Mouse (Mus musculus): ENCODE measurements around the gene Eps8l1. TPM values are rescaled to one million over a fixed set of nuclear protein-coding genes. Genes with fewer than 3 reads are reported as not detected.

The Eps8l1 gene
- total RNA-seq, 2 experiments from 2014 or later, result 2.6 to 3.0 TPM

Small RNAs within 50 kb of the gene (microRNA-seq; reads per million reads assigned to microRNA genes)
- gene Gm24605 (ENCODE audit: borderline number of aligned reads in 2 of 2), result 0 reads per million in 2 experiments

Other genes with a start within 250 kb of the Eps8l1 start
- gene Lilra5, start 222.9 kb upstream of the Eps8l1 start, total RNA-seq (2021), result 1 to 10 TPM; 3.3 to 5.4 TPM
- under 1 TPM; 0.26 to 0.27 TPM for gene Ncr1, start 123.0 kb upstream of the Eps8l1 start, total RNA-seq (2021)
- gene Gp6, start 62.9 kb upstream of the Eps8l1 start, total RNA-seq (2021), result under 1 TPM; 0.03 to 0.10 TPM
- 10 to 100 TPM; 22.0 to 26.1 TPM for gene Rdh13, start 15.0 kb upstream of the Eps8l1 start, total RNA-seq (2021)
- 10 to 100 TPM; 95.9 to 96.6 TPM for gene Ppp1r12c, start 41.0 kb downstream of the Eps8l1 start, total RNA-seq (2021)
- gene Tnnt1, start 55.7 kb downstream of the Eps8l1 start, total RNA-seq (2021), result 1 to 10 TPM in 1 of 2 experiments, under 1 TPM in 1; 0.50 to 1.4 TPM
- under 1 TPM in 1 of 2 experiments, not detected in 1; 0.66 TPM for gene Tnni3, start 63.6 kb downstream of the Eps8l1 start, total RNA-seq (2021)
- gene Dnaaf3, start 71.8 kb downstream of the Eps8l1 start, total RNA-seq (2021), result 1 to 10 TPM in 1 of 2 experiments, under 1 TPM in 1; 0.51 to 1.2 TPM
- 1 to 10 TPM; 7.0 to 7.5 TPM for gene Syt5, start 86.9 kb downstream of the Eps8l1 start, total RNA-seq (2021)
- gene Ptprh, start 143.4 kb downstream of the Eps8l1 start, total RNA-seq (2021), result not detected
- gene Tmem86b, start 170.7 kb downstream of the Eps8l1 start, total RNA-seq (2021), result 1 to 10 TPM; 7.4 to 9.6 TPM
- gene Ppp6r1, start 198.3 kb downstream of the Eps8l1 start, total RNA-seq (2021), result 10 to 100 TPM; 79.2 to 98.8 TPM
- gene Hspbp1, start 224.4 kb downstream of the Eps8l1 start, total RNA-seq (2021), result 10 to 100 TPM; 47.8 TPM
- gene Brsk1, start 229.9 kb downstream of the Eps8l1 start, total RNA-seq (2021), result 1 to 10 TPM; 4.0 to 5.3 TPM

Measured in adrenal gland, adult 18-20 months (tissue).